Mouse (Mus musculus) layer of hippocampus, postnatal 25 days (tissue): ENCODE data around the gene Noxred1. TPM values are rescaled to one million over a fixed set of nuclear protein-coding genes. Genes with fewer than 3 reads are reported as not detected.
"Not testable (repeated sequence)": the region's sequence is repeated elsewhere in the genome, so short reads cannot be mapped to it uniquely, and the experiment has no call there.

Source experiments
- DNase-seq, 2 experiments: peaks; one replicate each; pipeline ENCODE4 v3.0.0; 2022; ENCODE audit warnings: mixed read lengths in 2 of 2, low spot score in 1 of 2; ENCODE audit errors: extremely low spot score in 1 of 2
- total RNA-seq, 2 experiments: library from RNA; stranded (reverse); gene quantifications; 2 replicates each; pipeline ENCODE4 v1.2.3; 2021

The Noxred1 gene
- 1 to 10 TPM; 1.6 to 1.7 TPM for total RNA-seq

DNA sequence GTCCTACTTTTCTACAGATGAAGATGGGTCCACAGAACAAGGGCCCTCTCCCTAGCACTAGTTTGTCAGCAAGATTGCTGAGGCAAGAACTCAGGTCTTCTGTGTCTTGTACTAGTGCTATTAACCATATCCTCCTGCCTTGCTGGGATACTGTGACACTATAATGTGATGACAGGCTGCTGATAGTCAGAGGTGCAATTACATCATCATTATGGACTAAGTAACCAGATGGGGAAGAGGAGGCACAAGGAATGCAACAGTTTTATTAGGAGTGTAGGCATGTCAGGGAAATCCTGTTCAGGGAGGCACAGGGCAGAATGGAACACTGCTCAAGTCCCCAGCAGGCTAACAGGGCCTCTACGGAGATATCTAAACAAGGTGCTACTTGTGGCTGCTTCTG, at the start of gene Noxred1:
Gene Noxred1, minus strand, starts transcription at position 101 of the 400 bp plus-strand sequence.
- no peak for DNase-seq

DNA sequence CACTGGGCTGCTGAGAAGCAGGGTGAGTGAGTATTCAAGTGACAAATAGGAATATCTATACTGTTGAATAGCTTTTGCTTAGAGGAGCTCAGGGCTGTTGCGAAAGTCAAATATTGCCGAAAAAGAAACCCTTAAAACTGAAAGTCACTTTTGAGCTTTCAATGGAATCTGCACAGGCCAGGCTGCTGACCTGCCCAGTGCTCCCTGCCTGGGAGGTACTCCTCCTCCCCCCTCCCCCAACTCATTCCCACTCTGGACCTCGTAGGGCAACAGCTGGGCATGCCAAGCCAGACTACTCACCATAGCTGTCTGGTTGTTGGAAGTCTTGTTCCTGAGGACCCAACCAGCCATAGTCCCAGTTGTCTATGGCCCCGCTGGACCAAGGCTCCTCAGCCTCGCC, 46.2 kb upstream of the Noxred1 start:
- no peak for DNase-seq

- no peak for DNase-seq
Measured at GRCm38 (mm10) chr12:87284268-87284667, 45.7 kb upstream of the Noxred1 start.

DNA sequence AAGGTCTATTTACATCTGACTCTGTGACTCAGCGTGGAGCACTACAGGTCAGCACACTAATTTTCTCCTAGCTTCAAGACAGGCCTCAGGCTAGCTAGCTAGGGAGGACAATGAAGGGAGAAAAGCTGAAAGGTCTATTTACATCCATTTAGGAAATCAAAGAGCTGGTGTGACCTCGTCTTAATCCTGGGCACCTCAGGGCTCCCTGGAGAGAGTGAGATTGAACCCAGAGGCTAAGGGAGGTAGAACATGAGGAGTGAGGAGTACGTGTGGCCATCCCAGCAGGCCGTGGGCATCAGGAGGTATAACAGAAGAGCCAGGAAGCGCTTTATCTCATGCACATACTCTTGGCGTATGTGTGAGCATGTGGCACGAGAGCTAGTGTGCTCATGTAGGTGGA, 45.2 kb upstream of the Noxred1 start:
- no peak for DNase-seq

- no peak for DNase-seq
Measured at GRCm38 (mm10) chr12:87282743-87283142, 44.2 kb upstream of the Noxred1 start.

GRCm38 (mm10) chr12:87281766-87282165, 43.2 kb upstream of the Noxred1 start:
- DNase-seq = no peak

DNA sequence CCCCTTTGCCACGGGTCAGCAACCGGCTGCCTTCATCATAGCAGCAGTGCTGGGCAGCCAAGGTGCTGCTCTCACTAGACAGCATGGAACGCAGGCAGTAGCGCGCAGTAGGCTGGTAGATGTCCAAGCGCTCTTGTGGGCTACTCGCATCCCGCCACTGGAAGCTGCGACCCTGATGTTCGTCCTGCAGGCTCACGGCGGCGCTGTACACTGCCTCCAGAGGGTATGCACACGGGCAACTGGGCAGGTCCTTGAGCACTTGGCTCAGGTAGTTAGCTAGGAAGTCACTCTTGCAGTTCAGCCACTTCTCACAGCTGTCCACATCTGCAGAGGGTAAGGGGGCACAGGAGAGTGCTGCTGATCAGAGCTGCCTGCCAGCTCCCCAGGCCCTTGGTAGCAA, 41.3 kb upstream of the Noxred1 start:
- DNase-seq = no peak

GRCm38 (mm10) chr12:87279350-87279749, 40.8 kb upstream of the Noxred1 start:
- no peak for DNase-seq

GRCm38 (mm10) chr12:87278118-87278730, 39.7 kb upstream of the Noxred1 start:
- DNase-seq = no peak

DNA sequence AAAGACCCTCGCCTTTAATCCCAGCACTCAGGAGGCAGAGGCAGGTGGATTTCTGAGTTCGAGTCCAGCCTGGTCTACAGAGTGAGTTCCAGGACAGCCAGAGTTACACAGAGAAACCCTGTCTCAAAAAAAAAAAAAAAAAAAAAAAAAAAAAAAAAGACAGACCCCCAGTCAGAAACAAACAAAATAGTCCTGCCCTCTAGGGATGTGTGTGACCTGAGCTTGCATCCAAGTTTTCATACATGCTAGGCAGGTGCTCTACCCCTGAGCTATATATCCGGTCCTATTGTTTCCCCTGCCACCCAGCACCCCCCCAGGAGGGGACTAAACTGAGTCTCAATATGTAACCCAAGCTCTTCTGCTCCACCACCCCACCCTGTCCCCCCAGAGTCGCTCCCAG, 38.7 kb upstream of the Noxred1 start:
- DNase-seq = not testable (repeated sequence)

DNA sequence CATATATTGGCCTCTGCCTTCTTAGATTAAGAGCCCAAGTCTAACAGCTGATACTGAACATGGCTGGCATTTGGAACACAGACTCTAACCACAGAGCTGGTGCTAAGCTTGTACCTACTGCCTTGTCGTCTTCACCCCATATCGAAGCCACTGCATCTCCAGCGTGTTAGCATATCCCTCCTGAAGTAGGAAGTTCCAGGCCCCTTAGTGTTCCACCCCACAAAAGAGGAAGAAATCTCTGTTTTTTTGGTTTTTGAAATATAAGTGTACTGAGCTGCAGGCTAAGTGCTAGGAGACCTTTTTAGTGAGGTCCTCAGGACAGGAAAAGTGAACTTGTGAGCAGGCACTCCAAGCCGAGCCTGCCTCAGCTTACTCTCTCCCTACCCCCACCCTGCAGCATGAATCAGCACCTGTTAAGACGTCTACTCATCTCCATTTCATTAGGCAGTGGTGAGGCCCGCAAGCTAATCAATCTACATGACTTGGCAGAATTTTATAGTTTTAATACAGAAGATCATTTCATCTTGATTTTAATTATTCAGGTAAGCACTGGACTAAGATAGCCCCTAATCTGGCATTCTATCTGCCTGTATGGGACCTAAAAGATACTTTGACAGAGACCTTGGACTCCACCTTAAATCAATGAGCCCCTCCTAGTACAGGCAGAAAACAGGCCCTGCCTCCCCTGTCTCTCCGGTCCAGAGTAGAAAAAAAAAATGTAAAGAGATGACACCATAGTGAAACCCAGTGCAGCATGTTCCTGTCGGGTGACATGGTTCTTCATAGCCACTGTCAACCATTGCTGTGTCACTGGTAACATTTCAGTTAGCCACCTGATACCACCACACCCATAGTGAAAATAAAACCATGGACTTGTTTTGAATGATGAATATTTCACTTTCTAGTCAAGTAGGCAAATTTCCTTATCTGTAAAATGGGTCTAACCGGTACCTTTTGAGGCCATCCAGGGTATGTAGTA, 36.6 kb upstream of the Noxred1 start:
- DNase-seq = no peak

DNA sequence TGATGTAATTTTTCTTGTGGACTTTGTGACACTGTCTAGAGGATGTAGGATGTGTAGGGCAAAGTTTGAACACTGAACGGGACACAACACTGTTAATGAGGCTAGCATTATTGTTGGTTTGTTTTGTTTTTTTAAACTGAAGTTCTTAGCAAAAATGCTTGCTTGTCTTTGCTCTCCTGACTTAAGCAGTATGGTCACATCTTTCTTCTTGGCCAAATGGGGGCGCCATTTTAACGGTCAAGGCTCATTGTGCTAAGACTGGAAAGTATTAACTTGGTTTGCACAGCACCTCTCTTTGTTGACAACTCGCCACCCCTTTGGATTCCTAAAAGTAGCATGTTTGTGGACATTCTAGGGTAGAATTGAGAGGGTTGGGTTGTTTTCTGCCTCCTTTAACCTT, 29.1 kb upstream of the Noxred1 start:
- peak in 1 of 2 experiments; percentile 27 for DNase-seq

GRCm38 (mm10) chr12:87266827-87267603, 28.5 kb upstream of the Noxred1 start:
- DNase-seq = peak in 1 of 2 experiments; percentile 8

GRCm38 (mm10) chr12:87266108-87266826, 27.7 kb upstream of the Noxred1 start, which contains the start of the genes Vipas39 and Ahsa1:
Vipas39 (minus strand) TSS chr12:87266256.
Ahsa1 (plus strand) TSS chr12:87266479.
- DNase-seq = peak; percentile 65 to 76

DNA sequence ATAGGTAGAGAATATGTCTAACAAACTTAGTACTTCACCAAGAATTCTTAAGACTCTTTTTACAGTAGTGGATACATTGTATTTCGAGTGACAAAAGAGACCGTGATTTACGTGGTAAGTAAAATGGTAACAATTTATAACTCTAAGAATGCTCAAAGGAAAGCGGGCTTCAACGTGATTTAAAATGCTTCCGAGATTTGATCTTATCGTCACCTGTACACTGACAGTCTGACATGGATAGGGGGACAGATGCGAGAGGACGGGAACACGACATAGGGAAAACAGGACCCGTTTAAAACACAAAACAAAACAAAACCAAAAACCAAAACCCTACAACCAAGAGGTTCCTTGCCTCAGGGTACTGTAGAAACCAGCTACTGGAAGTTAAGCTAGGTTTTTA, 26.9 kb upstream of the Noxred1 start:
- no peak for DNase-seq

- no peak for DNase-seq
Measured at GRCm38 (mm10) chr12:87260562-87260961, 22.0 kb upstream of the Noxred1 start.

- DNase-seq = no peak
Measured at GRCm38 (mm10) chr12:87256629-87257028, 18.1 kb upstream of the Noxred1 start.

GRCm38 (mm10) chr12:87253878-87254277, 15.3 kb upstream of the Noxred1 start:
- no peak for DNase-seq

DNA sequence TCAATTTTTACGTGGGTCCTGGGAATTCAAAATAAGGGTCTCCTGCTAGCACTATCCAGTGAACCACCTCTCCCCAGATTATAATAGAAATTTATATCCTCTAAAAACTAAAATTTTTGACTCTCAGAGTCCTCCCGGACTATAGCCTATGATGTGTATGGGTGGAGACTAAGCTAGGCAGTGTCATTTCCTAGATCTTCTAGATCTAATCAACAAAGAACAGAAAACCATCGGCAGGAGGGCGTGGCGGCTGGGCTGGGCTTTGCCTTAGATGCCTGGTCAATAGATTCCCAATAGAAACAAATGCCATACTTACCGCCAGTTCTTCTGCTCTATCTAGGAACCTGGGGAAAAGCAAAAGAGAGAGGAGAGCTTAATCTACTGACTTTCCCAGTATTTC, 11.6 kb upstream of the Noxred1 start:
- no peak for DNase-seq

DNA sequence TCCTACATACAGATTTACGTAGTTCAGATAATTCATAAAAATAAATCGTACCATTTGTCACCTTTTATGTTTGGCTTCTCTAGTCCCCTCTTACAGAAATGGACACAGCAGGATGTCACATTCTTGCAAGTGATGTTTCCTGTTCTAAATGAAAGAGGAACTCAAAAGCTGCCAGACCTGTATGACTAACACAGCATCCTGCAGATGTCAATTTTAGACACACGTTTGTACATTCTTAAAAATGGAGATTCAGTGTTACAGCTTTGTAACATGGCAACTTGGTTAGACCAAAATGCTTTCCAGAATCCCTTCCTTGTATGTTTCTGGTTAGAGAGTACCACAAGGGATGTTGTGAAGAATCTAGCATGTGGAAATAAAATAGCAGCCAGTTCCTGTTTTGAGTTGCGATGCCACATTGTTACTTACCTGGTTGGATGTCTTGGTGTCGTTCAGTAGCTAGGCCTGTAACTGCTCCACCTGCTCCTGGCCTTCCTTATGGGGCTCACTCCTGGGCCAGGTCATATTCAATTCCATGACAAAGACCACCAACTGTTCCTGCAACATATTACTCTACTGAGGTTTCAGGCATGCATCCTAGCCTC, 1.5 kb downstream of the Noxred1 start:
- DNase-seq = no peak
